Mouse (Mus musculus): ENCODE measurements around the gene Ogfrl1.
A peak's percentile ranks its signal among the peaks of the same experiment; 100 is the strongest.

Gene Ogfrl1

DNA sequence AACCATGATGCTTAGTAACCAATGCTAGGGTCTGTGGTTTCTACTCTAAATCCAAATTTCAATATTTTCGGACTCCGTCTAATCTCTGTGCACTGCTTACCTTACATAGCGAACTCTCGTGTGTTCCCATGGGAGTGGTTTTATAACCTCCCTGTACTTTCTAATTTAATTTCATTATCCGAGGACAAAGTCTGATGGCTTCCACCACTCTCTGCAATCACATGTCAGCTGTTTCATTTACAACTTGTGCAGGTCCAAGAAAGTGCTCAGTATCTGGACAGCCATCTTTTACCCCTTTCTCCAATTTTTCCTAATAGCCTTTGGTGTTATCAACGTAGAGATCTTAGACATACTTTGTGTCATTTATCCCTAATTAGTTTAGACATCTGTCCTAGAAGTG lies 44.7 kb downstream of the Ogfrl1 start:
- DNase-seq (ENCODE audit: low read depth in 2 of 2, low spot score in 2 of 2) = no peak

DNA sequence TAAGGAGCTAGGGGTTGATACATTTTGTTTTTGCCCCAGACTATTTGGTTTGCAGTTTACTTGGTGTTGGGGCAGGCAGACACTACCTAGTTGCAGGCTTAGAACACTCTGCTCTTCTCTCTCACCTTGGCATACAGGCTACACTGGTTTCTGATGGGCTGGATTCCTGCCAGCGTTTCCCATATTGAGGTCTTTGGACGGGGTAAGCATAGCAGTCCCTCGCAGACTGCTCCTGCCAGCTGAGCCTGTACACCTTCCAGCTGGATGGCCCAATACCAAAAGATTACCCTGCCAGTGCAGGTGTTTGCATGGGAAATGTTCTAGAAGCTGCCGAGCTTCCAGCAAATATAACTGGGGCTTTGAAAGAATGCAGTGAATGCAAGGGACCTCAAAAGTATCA lies 45.8 kb downstream of the Ogfrl1 start:
- DNase-seq (ENCODE audit: low read depth in 2 of 2, low spot score in 2 of 2) = no peak

DNA sequence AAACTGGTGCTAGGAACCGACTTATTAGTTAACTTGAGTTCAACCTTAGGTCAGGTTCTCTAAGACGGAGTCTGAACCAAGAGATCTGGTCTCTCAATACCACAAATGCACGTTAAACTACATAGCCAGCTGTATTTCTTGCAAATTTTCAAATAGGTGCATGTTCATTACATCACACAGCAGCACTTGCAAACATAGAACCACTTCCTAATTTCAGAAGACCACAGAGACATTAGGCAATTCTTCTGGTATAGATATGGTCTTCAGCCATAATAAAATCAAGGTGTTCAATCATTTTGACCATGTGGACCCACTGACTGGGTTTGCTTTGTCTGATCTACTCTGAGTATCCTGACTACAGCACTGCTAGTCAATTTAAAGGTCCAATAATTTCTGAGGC lies 51.9 kb downstream of the Ogfrl1 start:
- DNase-seq (ENCODE audit: low read depth in 2 of 2, low spot score in 2 of 2) = no peak

DNA sequence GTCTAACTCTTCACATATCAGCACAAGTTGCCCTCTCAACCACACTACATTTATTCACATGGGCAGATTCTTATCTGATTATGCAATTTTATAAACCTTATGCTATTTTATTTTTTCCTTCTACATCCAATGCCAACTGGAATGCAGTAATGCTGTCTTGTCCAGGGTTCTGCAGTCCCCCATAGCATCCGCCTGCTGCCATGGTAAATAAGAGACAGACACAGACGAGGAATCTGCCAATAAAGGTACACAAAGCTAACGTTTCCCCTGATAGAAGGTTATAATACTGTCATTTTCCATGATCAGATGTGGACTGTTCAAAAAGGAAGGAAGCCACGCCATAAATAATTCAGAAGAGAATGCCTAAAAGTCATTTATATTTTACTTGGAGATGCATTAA lies 54.7 kb downstream of the Ogfrl1 start:
- DNase-seq (ENCODE audit: low read depth in 2 of 2, low spot score in 2 of 2) = no peak

DNA sequence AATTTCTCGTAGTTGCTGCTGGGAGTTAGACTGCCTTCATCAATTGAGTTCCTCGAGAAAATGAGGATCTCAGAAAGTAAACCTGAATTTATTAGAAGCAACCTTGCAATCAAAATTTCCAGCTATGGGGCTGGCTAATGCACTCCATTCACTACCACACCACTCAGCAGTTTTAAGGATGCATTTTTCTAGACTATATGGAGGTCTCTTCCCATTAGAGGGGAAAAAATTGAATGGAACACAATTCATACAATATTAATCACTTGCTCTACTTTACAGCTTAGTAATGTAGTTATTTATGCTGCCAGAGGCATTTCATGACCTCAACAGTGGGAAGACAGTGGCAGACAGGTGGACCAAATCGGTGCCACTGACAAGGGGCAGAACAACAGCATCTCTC lies 55.3 kb downstream of the Ogfrl1 start:
- DNase-seq (ENCODE audit: low read depth in 2 of 2, low spot score in 2 of 2) = no peak

DNA sequence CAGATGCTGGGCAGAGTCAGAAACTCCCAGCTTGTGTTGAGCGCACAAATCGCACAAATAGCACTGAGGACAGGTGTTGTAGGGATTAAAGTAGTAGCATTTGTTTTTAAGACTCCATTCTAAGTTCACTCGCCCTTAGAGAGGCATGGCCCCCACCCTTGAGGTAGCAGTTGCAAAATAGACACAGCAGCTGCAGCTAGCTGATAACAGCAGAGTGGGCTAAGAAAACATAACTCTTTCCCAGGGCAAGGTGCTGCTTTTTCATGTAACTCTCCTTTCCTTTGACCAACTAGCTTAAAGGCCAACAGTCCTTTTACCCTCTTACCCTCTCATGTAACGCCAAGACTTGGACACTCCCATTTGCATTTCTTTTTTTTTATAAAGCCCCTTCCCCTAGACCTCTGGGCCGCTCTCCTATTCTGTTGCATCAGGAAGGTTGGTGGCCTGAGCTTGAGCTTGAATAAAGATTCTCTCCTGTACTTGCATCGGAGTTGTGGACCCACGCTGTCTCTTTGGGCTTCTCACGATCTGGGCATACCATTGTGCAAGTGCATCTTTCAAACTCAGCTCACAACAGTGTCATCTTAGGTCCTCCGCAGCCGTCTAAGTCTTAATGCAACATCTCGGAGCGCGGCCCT lies 61.7 kb downstream of the Ogfrl1 start:
- DNase-seq (ENCODE audit: low read depth in 2 of 2, low spot score in 2 of 2) = no peak

DNA sequence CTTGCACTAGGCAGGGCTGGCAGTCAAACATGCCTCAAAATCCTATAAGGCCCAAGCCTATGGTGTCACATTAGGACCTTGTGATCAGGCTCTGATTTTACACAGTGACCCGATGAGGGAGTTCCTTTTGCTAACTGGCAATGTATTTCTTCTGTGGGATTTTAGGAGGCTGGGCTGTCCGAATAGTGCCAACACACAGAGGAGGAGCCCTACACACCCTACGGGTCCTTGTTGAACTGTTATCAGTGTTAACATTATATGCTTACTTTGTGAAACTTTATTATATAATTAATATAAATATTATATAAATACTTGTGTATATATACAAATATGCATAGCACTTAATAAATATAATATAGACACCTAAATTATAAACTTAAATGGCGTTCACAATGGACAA lies 62.5 kb downstream of the Ogfrl1 start:
- DNase-seq (ENCODE audit: low read depth in 2 of 2, low spot score in 2 of 2) = no peak

DNA sequence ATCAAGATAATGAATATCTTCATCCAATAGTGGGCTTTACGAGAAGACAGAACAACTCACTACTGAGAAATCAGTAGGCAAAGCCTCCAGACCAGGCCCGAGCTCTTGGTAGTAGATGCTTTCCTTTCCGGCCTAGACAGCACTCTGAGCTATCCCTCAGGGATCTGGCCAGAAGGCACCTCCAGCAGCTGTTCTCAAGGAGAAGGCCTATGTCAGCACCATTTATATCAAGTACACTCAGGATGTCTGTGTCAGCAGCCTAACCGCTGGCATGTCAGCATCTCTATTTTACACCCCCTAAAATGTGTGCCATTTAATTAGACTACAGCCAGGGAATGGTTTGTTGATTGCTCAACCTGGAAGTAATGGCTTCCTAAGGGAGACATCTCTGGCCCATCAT lies 65.4 kb downstream of the Ogfrl1 start:
- DNase-seq (ENCODE audit: low read depth in 2 of 2, low spot score in 2 of 2) = no peak

DNA sequence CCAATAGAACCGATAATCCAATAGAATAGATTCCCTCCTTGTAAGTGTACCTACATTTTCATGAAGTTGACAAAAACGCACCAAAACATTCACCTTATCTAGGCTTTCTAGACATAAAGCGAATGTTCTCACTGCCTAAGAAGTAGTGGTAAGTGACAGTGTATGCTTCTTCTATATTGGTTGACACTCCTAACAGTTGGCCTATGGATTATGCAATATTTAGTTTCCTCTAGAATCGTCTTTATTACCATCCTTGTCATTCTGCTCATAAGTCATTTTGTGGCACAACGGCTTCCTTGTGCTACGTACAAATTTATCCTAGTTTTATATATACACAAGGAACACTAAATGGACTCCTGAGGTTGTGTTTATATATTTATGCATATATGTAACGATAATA lies 72.4 kb downstream of the Ogfrl1 start:
- DNase-seq (ENCODE audit: low read depth in 2 of 2, low spot score in 2 of 2) = no peak

DNA sequence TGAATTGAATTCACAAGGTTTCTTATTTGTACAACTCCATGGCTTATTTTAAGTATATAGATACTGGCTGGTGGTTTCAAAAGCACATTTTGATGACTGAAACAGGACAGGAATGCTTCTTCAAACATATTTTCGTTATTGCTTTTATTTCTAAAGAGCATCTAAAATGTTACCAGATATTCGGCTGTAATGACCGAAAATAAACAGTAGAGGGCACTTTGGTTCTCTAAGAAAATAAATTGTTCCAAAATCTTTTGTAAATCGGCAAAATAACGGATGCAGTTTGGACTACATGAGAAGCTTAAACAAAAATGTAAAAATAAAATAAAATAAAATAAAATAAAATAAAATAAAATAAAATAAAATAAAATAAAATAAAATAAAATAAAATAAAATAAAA lies 73.3 kb downstream of the Ogfrl1 start:
- DNase-seq (ENCODE audit: low read depth in 2 of 2, low spot score in 2 of 2) = peak in 1 of 2 experiments; percentile 1

DNA sequence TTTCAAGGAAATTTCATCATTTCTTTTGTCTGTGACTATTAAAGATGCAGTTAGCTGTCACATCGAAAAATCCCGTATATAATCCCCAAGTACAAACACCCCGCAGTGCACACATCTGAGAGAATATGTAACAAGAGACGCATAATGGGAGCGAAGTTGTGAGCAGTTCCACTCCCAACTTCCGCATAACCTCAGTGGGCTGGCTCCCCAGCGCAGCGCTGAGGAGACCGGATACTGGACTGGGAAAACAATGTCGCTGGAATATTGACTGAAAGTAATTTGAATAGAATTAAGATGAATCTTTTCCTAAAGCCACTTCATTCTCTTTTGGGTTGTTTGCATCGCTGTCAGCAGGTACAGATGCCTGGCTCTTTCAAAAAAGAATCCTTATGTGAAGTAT lies 74.3 kb downstream of the Ogfrl1 start:
- DNase-seq (ENCODE audit: low read depth in 2 of 2, low spot score in 2 of 2) = no peak

DNA sequence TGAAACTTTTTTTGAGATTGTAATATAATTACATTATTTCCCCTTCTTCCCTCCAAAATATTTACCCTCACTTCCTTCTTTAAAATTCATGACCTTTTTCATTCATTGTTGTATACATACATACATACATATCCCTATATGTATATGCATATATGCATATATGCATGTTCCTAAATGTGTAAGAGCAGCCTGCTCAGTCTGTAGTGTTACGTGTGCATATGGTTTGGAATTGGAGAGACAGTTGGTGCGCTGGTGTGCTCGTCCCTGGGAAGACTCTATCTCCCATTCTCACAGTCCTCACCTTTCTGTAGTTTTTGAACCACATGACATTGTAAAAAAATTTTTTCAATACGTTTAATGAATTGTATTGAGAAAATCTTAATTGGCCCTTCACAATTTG lies 75.4 kb downstream of the Ogfrl1 start:
- no peak for DNase-seq (ENCODE audit: low read depth in 2 of 2, low spot score in 2 of 2)

DNA sequence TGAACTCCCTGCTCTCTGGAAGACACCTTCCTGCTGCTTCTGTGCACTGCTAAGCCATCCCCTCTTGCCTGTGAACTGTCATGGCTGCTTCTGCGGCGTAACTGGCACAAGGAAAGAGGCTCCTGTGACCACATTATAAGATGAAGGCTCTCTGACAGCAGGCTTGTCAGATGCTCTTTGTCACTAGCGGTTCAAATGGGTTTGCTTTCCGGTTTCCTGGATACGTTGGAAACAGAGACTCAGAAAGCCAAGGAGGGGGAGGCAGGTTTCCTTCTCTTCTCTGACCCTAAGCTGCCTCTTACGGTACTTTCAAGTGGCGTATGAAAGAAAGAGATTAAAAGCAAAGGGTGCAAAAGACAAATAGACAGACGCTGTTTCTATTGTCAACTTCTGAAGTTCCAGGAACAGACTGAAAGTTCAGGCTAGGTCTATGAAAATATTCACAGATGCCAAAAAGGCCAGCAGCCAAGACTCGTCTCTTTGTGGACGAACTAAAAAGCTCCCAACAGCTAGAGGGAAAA lies 76.2 kb downstream of the Ogfrl1 start:
- DNase-seq (ENCODE audit: low read depth in 2 of 2, low spot score in 2 of 2) = peak; percentile 0 to 1

DNA sequence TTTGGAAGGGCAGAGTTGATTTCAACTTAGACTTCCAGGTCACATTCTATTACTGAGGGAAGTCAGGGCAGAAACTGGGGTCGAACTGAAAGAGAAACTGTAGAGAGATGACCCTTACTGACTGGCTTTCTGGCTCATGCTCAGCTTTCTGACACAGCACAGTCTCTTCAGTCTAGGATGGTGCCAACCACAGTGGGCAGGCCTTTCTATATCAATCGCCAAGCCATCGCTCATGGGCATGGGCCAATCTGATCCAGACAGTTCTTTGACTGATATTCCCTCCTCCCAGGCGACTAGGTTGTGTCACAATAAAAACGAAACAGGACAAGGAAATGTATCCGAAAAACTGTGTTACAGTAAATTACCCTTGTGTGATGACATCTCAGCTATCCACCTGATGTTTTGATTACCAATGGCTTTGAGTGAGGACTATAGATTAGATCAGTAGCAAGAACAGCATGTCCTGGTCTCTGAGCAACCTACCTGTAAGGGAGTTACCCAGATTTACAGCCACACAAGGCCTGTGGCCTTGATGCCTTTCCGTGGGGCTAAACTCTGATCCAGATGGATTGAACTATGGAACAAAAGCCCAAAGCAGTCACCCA lies 76.9 kb downstream of the Ogfrl1 start:
- DNase-seq (ENCODE audit: low read depth in 2 of 2, low spot score in 2 of 2) = no peak
